Mouse (Mus musculus) forebrain, embryonic 13.5 days (tissue): Measurements from ENCODE around the gene Nhlrc3. TPM values are rescaled to one million over a fixed set of nuclear protein-coding genes. Genes with fewer than 3 reads are reported as not detected.

ENCODE experiments used
- ATAC-seq: fragments of 200-750 bp; cut with Nextera tagmentation; 2 replicates; pipeline ENCODE4 v1.8.0; 2017
- H3K27ac ChIP-seq: fragments of 300-500 bp; sonication (generic); 2 replicates; pipeline ENCODE4 v1.5.1; 2015; ENCODE audit warnings: inconsistent platforms, mild to moderate bottlenecking, moderate library complexity
- H3K27me3 ChIP-seq: fragments of 300-500 bp; sonication (generic); 2 replicates; pipeline ENCODE4 v1.6.1; 2015; ENCODE audit warnings: mild to moderate bottlenecking, inconsistent platforms
- H3K36me3 ChIP-seq: fragments of 300-500 bp; sonication (generic); 2 replicates; pipeline ENCODE4 v1.6.1; 2015; ENCODE audit warnings: mild to moderate bottlenecking, inconsistent platforms; ENCODE audit not compliant: poor library complexity, severe bottlenecking
- H3K4me1 ChIP-seq: fragments of 300-500 bp; sonication (generic); 2 replicates; pipeline ENCODE4 v1.6.1; 2015; ENCODE audit warnings: inconsistent platforms
- H3K4me2 ChIP-seq: fragments of 300-500 bp; sonication (generic); 2 replicates; pipeline ENCODE4 v1.6.1; 2015; ENCODE audit warnings: inconsistent platforms, mild to moderate bottlenecking, moderate library complexity
- H3K4me3 ChIP-seq: fragments of 300-500 bp; sonication (generic); 2 replicates; pipeline ENCODE4 v1.5.1; 2015; ENCODE audit warnings: mild to moderate bottlenecking, inconsistent platforms
- H3K9ac ChIP-seq: fragments of 300-500 bp; sonication (generic); 2 replicates; pipeline ENCODE4 v1.6.1; 2015; ENCODE audit warnings: mild to moderate bottlenecking, inconsistent platforms
- H3K9me3 ChIP-seq: fragments of 300-500 bp; sonication (generic); replicated peaks from 2 replicates; pipeline ENCODE4 v1.6.1; 2016; ENCODE audit warnings: inconsistent platforms
- WGBS: fragments of 180-500 bp; shearing (Covaris S2); methylation state at CpG from one replicate; pipeline ENCODE4 v1.1.7; 2015; 5-methylcytosine and 5-hydroxymethylcytosine counted together
- polyA plus RNA-seq: library from polyadenylated mRNA; unstranded; fragments of >200 nt; fragmentation: Nextera tagmentation; extraction: Ambion mirVana; gene quantifications from 2 replicates; pipeline ENCODE4 v1.2.1, GENCODE M21; 2015

The Nhlrc3 gene
- polyA plus RNA-seq, 1 experiment from 2014 or later = 7.2 TPM

DNA sequence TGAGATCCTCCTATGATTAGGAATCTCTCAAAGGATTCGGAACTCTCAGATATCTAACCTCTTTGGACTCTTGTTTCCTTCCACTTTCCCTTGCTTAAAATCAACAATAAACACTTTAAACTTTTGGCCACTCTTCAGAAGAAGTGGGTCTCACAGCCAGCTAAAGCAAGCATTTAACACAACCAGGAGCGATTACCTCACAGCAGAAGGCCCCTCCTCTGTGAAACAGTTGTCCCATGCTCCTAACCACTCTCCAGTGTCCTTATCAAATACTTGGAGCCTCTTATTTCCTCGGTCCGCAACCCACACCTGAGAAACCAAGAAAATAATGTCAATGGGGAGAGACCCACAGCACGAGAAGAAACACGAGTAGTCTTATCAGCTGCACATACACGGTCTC, 9.8 kb downstream of the Nhlrc3 start:
- peaks cover 85% of the 10 kb centered on the region for H3K36me3 ChIP-seq
- 95% methylated on average over 7 of the region's 7 CpGs for WGBS

GRCm38 (mm10) chr3:53452351-53452750, 10.8 kb downstream of the Nhlrc3 start:
- ATAC-seq = no peak
- 96% methylated on average over 10 of the region's 10 CpGs for WGBS

More for the DNA sequence above, 9.8 kb downstream of the Nhlrc3 start:
- ATAC-seq = no peak
- H3K9ac ChIP-seq = no peak overlapping the region; the same call in 1 of the 2 replicates
- no peak overlapping the region for H3K4me3 ChIP-seq
- no peak overlapping the region for H3K27ac ChIP-seq
- no peaks in the 10 kb centered on the region for H3K9me3 ChIP-seq
- no peak overlapping the region for H3K4me2 ChIP-seq
- no peaks in the 10 kb centered on the region for H3K4me1 ChIP-seq
- no peaks in the 10 kb centered on the region for H3K27me3 ChIP-seq

GRCm38 (mm10) chr3:53450666-53451065, 12.5 kb downstream of the Nhlrc3 start:
- Histone ChIP-seq H3K27ac (no peak overlapping the region), H3K9ac (no peak overlapping the region), H3K4me1 (no peaks in the 10 kb centered on the region), H3K27me3 (no peaks in the 10 kb centered on the region), H3K36me3 (peaks cover 63% of the 10 kb centered on the region), H3K9me3 (no peaks in the 10 kb centered on the region), H3K4me2 (no peak overlapping the region), H3K4me3 (no peak overlapping the region)
- 93% methylated on average over 11 of the region's 11 CpGs for WGBS
- ATAC-seq = no peak

More at GRCm38 (mm10) chr3:53452351-53452750, 10.8 kb downstream of the Nhlrc3 start:
- no peaks in the 10 kb centered on the region for H3K9me3 ChIP-seq
- H3K4me1 ChIP-seq = no peaks in the 10 kb centered on the region
- H3K27ac ChIP-seq = no peak overlapping the region
- no peak overlapping the region for H3K4me2 ChIP-seq
- no peak overlapping the region for H3K9ac ChIP-seq
- no peaks in the 10 kb centered on the region for H3K27me3 ChIP-seq
- H3K36me3 ChIP-seq = peaks cover 78% of the 10 kb centered on the region
- no peak overlapping the region for H3K4me3 ChIP-seq

- ATAC-seq = peak; percentile 80
- Histone ChIP-seq H3K9ac (no peak overlapping the region), H3K9me3 (no peaks in the 10 kb centered on the region), H3K27me3 (no peaks in the 10 kb centered on the region), H3K4me2 (no peak overlapping the region), H3K4me3 (no peak overlapping the region), H3K36me3 (peaks cover 40% of the 10 kb centered on the region), H3K4me1 (peaks cover 4% of the 10 kb centered on the region; the same call in 1 of the 2 replicates), H3K27ac (no peak overlapping the region)
- 33% methylated on average over 2 of the region's 2 CpGs for WGBS
These were observed 14.9 kb downstream of the Nhlrc3 start for GRCm38 (mm10) chr3:53448208-53448607.

- Histone ChIP-seq H3K27me3 (no peaks in the 10 kb centered on the region), H3K4me3 (no peak overlapping the region), H3K4me2 (no peak overlapping the region), H3K4me1 (peaks cover 4% of the 10 kb centered on the region; the same call in 1 of the 2 replicates), H3K9me3 (no peaks in the 10 kb centered on the region), H3K36me3 (peaks cover 26% of the 10 kb centered on the region), H3K27ac (no peak overlapping the region), H3K9ac (no peak overlapping the region)
- 87% methylated on average over 3 of the region's 3 CpGs for WGBS
- ATAC-seq = no peak
These were observed 16.3 kb downstream of the Nhlrc3 start for GRCm38 (mm10) chr3:53446801-53447200.

DNA sequence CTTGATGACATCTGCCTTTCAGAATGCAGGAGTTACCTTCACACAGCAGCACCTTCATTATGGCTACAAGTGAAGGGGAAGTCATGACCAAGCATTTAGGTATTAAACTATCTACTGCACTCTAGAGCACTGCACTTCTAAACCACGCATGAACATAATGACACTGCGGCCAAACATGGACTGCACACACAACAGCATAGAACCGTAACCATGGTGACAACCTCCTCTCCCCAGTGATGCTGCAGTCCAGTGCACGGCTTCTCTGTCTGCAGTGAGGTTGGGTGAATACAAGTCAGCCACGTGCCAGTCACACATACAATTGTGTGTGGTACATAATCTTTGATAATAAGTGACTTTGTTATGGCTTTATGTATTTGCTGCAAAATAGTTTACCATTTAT, 17.6 kb downstream of the Nhlrc3 start:
- Histone ChIP-seq H3K4me1 (peaks cover 4% of the 10 kb centered on the region; the same call in 1 of the 2 replicates), H3K4me2 (no peak overlapping the region), H3K9ac (no peak overlapping the region), H3K36me3 (peaks cover 13% of the 10 kb centered on the region), H3K9me3 (no peaks in the 10 kb centered on the region), H3K27me3 (no peaks in the 10 kb centered on the region), H3K27ac (no peak overlapping the region), H3K4me3 (no peak overlapping the region)
- WGBS = 64% methylated on average over 5 of the region's 5 CpGs
- peak; percentile 61; the same call in 1 of the 2 replicates for ATAC-seq

- H3K36me3 ChIP-seq = no peaks in the 10 kb centered on the region
- no peaks in the 10 kb centered on the region for H3K9me3 ChIP-seq
- no peak overlapping the region for H3K27ac ChIP-seq
- no peak overlapping the region for H3K4me2 ChIP-seq
- no peak overlapping the region for H3K9ac ChIP-seq
- no peak for ATAC-seq
- H3K27me3 ChIP-seq = no peaks in the 10 kb centered on the region
- H3K4me3 ChIP-seq = no peak overlapping the region
- no peaks in the 10 kb centered on the region for H3K4me1 ChIP-seq
- 61% methylated on average over 5 of the region's 5 CpGs for WGBS
These were observed 26.6 kb downstream of the Nhlrc3 start for GRCm38 (mm10) chr3:53436550-53436949.

DNA sequence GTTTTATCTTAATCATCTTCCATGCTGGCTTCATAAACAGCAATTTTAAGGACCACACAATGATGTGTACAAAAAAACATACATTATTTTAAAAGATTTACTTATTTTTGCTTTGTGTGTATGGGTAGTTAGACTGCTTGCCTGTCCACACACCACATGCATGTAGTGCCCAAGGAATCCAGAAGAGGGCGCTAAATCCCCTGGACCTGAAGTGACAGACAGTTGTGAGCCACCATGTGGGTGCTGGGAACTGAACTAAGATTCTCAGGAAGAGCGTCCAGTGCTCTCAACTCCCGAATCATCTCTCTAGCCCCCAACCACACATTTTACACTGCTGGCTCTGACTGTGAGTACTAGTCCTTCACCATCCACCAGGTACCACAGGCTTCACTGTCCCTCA, 28.5 kb downstream of the Nhlrc3 start:
- Histone ChIP-seq H3K9me3 (no peaks in the 10 kb centered on the region), H3K27ac (no peak overlapping the region), H3K36me3 (no peaks in the 10 kb centered on the region), H3K4me2 (no peak overlapping the region), H3K4me3 (no peak overlapping the region), H3K4me1 (no peaks in the 10 kb centered on the region), H3K27me3 (no peaks in the 10 kb centered on the region), H3K9ac (no peak overlapping the region)
- WGBS = 79% methylated on average over 3 of the region's 3 CpGs
- ATAC-seq = no peak

GRCm38 (mm10) chr3:53423576-53423975, 39.6 kb downstream of the Nhlrc3 start:
- no peaks in the 10 kb centered on the region for H3K36me3 ChIP-seq
- no peaks in the 10 kb centered on the region for H3K27me3 ChIP-seq
- ATAC-seq = no peak
- H3K4me1 ChIP-seq = no peaks in the 10 kb centered on the region
- no peak overlapping the region for H3K4me3 ChIP-seq
- 81% methylated on average over 4 of the region's 4 CpGs for WGBS
- H3K9me3 ChIP-seq = no peaks in the 10 kb centered on the region
- no peak overlapping the region for H3K9ac ChIP-seq
- no peak overlapping the region for H3K4me2 ChIP-seq
- H3K27ac ChIP-seq = no peak overlapping the region

DNA sequence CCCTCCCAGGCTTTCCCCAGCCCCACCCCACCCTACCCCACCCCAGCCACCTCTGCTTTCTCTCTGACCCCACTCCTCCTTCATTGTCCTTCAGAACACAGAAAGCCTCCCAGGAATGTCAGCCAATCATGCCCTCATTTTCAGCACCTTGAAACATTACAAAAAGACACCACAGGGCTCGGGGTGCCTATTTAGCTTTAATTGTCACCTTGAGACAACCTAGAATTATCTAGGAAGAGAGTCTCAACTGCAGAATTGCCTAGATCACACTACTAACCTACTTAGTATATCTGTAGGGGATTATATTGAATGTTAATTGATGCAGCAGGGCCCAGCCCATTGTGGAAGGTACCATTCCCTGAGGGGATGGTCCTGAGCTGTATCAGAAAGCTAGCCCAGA, 40.4 kb downstream of the Nhlrc3 start:
- H3K36me3 ChIP-seq = no peaks in the 10 kb centered on the region
- no peak overlapping the region for H3K4me3 ChIP-seq
- WGBS = 44% methylated on average over 1 of the region's 1 CpGs
- no peaks in the 10 kb centered on the region for H3K9me3 ChIP-seq
- no peaks in the 10 kb centered on the region; the same call in 1 of the 2 replicates for H3K4me1 ChIP-seq
- H3K4me2 ChIP-seq = no peak overlapping the region
- no peak for ATAC-seq
- H3K27ac ChIP-seq = no peak overlapping the region
- H3K27me3 ChIP-seq = no peaks in the 10 kb centered on the region
- H3K9ac ChIP-seq = no peak overlapping the region

DNA sequence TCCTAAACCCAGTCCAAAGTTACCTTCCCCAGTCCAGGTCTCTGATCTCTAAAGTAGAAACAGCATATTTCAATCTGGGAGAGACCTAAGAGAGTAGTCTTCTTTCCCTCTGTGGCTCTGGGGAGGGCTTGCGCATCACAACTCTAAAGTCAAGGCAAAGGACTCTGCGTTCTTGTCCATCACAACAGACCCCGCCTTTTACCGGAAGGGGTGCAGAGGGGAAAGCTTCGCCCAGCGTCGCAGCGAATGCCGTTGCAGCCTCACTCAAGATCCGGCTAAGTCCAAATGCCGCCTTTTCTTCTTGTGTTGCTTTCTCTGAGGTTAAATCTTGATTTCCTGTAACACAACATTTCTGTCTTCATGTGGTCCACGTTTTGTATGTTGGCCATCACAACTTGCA, 41.5 kb downstream of the Nhlrc3 start:
- ATAC-seq = no peak
- no peak overlapping the region for H3K4me3 ChIP-seq
- WGBS = 88% methylated on average over 12 of the region's 12 CpGs

DNA sequence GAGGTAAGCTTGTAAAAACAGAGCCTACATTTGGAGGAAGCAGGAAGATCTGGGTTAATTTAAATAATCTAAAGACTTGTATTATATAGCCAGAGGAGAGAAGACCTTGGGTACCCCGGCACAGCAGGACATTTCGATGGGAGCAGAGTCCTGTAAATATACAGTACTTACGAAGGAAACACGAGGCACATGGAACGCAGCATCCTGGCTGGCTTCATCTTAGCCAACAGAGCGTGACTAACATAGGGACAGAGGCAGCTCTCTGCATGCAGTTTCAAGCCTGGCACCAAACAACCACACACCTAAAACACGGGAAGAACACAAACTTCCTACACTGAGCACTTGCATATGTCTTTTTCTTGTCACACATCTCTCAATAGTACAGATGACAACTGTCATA, 45.4 kb downstream of the Nhlrc3 start:
- no peaks in the 10 kb centered on the region for H3K27me3 ChIP-seq
- H3K27ac ChIP-seq = no peak overlapping the region
- H3K9ac ChIP-seq = no peak overlapping the region
- ATAC-seq = no peak
- 79% methylated on average over 7 of the region's 7 CpGs for WGBS
- no peaks in the 10 kb centered on the region for H3K36me3 ChIP-seq
- peaks cover 7% of the 10 kb centered on the region; the same call in 1 of the 2 replicates for H3K4me1 ChIP-seq
- no peak overlapping the region for H3K4me2 ChIP-seq
- no peaks in the 10 kb centered on the region for H3K9me3 ChIP-seq
- H3K4me3 ChIP-seq = no peak overlapping the region

More for the DNA sequence above, 41.5 kb downstream of the Nhlrc3 start:
- Histone ChIP-seq H3K27ac (no peak overlapping the region), H3K4me1 (peaks cover 3% of the 10 kb centered on the region; the same call in 1 of the 2 replicates), H3K9me3 (no peaks in the 10 kb centered on the region), H3K4me2 (no peak overlapping the region), H3K36me3 (no peaks in the 10 kb centered on the region), H3K27me3 (no peaks in the 10 kb centered on the region), H3K9ac (no peak overlapping the region)

GRCm38 (mm10) chr3:53416036-53416506, 47.1 kb downstream of the Nhlrc3 start:
- peak; percentile 71 for ATAC-seq
- Histone ChIP-seq H3K9me3 (no peaks in the 10 kb centered on the region), H3K4me3 (no peak overlapping the region), H3K9ac (no peak overlapping the region), H3K36me3 (no peaks in the 10 kb centered on the region), H3K4me2 (no peak overlapping the region), H3K27me3 (no peaks in the 10 kb centered on the region), H3K27ac (no peak overlapping the region), H3K4me1 (peaks cover 7% of the 10 kb centered on the region; the same call in 1 of the 2 replicates)
- WGBS = 35% methylated on average over 5 of the region's 5 CpGs
